Mouse (Mus musculus): ENCODE measurements at regions not wholly inside any gene's neighbourhood (a gene's known extent, or its start where the extent isn't known, plus 50 kb on each side); places are given as distances from the start of the nearest gene placed in this dataset.
"Not testable (repeated sequence)": the region's sequence is repeated elsewhere in the genome, so short reads cannot be mapped to it uniquely, and the experiment has no call there.

DNA sequence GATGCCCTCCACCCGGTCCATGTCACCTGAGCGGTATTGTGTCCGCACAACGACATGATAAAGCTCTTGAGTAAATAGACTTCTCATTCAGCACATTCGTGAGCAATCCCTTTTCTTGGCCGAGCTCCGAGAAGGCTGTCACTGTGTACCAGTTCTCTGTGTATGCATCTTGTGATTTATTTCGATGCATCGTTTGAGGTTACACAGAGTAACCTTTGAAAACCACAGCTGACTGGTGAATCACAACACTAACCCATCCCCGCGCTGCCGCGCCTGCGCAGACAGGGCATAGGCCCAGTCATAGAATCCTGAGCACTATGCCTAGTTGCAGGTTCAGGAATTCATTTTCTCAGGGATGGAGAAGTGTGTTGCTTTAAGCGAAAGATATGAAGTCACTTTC, 201.4 kb downstream of the Med10 start:
- no peak for DNase-seq (ENCODE audit: low spot score)

DNA sequence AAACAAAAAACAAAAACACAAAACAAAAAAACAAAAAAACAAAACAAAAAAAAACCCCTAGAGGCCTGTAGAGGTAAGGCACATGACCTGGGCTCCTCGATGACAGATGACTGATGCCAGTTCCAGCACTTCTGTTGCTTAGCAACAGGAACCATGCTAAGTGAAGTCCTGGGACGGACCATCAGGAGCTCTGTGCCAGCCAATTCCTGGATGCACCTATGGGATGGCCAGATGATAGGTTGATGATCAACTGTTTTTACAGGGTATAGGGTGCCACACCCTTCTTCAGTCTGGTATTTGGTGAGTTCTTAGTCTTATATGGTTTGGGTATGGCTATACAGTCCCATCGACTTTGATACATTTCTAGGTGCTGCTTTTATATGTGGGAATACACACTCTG, 209.9 kb downstream of the Med10 start:
- no peak for DNase-seq (ENCODE audit: low spot score)

DNA sequence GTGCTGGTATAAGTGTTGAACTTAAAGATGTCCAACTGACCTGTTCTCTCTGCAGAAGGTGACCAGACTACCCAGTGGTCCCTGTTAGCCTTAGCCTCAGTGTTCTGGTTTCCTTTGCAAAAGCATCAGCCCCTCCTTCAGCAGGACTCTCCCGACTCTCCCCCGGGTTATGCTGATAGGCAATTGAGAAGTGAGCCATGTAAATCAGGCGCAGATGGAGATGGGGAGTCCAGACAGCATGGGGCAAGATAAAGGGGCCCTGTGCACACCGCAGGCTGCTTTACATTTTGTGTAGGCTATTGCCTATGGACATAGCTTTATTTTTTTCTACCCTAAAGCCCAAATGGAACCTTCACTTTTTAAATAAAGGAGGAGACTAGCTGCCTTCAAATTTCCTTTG, 213.0 kb downstream of the Med10 start:
- DNase-seq (ENCODE audit: low spot score), result no peak

DNA sequence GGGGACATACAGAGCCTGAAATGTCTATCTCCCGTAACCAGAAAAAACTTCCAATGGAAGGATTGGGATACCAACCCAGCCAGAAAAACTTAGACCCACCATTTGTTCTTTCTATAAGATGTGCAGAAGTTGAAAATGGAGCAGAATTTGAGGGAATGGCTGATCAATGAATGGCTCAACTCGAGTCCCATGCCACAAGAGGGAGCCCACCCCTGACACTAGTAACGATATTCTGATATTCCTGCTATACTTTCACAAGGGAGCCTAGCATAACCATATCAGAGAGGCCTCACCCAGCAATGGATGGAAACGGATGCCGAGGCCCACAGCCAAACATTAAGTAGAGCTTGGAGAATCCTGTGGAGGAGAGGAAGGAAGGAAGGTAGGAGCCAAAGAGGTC, 215.3 kb downstream of the Med10 start:
- DNase-seq (ENCODE audit: low spot score), result no peak

DNA sequence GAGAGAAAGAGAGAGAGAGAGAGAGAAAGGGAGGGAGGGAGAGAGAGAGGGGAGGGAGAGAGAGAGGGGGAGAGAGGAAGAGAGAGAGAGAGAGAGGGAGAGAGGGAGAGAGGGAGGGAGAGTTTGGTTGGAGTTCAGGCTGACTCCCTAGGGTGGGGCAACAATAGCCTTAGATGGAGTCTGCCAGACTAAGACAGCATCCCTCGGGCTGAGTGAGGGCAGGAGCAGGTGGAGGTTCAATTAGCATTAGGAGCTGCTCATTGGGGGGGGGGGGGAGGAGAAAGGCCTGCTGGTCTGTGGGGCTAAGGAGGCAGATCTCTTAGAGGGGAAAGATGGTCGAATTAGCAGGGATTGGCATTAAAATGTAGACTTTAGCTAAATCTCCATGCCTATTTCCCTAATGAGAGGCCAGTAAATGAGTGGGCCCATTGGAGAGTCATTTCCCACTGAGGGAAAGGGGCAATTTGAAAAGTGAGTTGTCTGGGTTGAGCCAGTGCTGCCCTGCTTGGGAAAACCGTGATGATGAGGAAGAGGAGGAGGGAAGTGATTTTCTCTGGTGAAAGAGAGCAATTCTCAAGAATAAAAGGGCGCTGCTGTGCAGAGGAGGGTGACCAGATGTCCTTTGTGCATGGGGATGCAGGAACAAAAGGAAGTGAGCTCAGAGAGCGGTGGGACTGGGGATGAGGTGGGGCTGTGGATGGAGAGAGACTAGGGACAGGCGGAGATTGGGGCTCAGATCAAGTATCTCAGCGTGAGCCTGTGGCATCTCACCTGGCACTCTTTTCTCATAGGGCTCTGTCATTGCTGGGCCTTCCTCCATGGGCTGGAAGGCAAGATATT, 218.0 kb downstream of the Med10 start:
- DNase-seq (ENCODE audit: low spot score), result no peak

DNA sequence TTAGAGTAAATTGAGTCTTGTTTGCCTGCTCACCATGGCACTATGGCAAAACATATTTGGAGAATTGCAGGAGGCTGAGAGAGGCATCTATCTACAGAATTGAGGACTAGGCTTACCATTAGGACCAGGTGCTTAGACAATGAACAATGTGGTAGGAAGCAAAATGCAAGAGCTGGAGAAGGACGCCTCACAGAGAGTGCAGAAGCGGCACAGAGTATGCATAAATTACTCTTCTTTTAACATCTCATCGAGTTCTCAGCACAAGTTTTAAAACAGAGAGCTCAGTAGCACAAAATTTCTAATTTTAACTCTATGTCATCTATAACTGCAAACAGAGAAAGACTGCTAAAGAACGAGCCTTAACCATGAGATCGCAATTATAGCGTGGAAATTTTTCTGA, 231.1 kb downstream of the Med10 start:
- DNase-seq (ENCODE audit: low spot score), result no peak

DNA sequence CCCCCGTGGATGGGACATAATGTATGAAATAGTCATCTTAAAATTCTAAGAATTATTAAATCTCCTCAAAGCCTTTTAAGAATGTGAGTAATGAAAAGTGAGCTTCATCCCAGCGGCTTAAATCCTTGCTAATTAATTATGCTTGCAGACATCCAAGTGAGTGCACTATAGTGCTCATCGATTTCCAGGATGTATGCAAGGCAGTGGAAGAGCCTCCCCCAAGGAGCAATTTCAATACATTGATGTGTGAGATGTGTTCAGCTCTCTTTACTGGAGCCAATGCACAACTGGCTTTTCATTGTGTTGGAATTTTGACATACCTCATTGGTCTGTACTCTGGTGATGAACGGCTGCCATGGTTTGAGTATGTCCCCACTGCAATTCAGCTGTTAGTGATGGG, 231.6 kb downstream of the Med10 start:
- DNase-seq (ENCODE audit: low spot score), result no peak

DNA sequence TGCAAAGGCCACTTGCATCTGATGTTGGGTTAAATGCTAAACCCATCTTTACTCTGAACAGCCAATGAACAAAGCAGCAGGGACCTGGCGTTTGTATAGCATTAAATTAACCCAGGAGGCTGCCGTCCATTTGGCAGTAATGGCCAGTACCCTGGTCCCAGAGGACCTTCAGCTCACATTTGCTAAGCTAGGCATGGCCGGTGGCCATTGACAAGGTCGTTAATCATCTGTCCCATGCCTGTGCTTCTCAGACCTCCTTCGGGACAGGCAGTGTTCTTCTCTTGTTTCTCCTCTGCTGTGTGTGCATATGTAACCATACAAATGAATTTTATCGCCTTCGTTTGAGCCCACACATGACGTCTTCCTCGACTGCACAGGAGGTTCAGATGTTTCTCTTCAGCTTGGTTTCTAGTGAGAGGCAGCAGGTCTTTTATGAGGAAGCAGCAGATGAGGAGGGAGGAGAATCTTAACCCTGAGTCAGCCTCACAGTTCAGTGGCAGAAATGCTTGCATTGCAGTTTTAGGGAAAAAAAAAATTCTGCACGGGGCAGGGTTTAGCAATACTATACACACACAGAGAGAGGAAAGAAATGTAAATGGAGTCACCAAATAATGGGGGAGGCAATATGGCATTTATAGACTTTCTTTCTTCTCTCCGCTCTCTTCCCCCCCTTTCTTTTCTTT, 235.9 kb downstream of the Med10 start:
- no peak for DNase-seq (ENCODE audit: low spot score)

DNA sequence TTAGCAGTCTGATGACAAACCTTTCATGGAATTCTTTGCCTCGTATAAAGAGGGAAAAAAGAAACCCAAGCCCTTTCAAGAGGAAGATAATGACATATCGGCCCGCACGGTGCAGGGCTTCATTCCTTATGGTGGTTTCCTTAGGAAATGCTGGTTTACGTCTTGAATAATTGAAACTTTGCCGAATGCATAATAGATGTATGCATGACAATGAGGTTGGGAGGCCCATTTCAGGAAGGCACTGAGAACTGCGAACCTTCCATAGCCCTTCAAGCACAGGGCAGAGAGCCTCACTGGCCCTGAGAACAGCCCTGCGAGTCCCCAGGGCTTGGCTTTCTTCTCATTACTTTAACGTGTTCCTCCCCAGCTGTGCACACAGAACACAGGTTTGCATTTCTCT, 255.7 kb downstream of the Med10 start:
- DNase-seq (ENCODE audit: low spot score), result no peak

DNA sequence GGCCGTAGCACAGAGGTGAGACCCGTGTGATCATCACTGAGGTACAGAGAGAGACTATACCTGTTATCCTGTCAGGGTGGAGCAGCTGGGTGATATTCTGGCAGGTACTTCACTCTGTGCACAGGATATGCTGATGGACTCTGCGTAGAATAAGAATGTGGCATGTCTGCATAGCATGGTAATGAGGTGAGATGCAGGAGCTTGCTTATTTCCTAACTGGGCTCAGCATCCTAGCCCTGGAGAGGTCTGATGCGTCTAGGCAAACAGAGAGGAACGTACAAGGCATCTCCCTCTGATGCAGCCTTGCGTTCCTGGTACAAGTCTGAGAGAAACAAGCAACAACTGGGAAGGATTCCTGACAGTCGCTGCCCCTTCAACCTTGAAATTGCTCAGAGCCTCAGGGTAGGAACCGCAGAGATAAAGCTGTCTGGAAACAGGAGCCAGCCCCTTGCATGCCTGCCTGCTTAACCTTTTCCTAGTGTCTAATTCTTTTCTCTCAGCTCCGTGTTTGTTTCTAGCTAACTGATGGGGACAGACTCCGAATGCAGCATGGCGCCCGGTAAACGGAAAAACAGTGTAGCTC, 259.3 kb downstream of the Med10 start:
- no peak for DNase-seq (ENCODE audit: low spot score)

DNA sequence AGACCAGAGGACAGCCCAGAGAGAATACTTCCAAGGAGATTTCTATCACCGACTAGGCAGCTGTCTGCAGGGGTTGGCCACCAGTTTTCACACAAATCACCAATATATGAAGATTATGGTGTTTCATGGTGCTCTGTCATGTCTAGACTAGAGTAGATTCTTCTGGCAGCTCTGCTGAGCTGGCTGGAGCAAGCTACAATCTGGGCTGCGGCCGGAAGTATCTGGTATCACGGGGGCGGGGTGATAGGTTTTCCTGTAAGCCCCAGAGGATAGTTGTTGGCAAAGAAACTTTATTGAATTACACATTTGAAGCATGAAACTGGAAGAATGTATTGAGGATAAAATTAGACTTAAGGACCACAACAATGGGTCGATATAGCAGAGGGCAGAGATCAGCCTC, 271.5 kb downstream of the Med10 start:
- DNase-seq (ENCODE audit: low spot score), result no peak

DNA sequence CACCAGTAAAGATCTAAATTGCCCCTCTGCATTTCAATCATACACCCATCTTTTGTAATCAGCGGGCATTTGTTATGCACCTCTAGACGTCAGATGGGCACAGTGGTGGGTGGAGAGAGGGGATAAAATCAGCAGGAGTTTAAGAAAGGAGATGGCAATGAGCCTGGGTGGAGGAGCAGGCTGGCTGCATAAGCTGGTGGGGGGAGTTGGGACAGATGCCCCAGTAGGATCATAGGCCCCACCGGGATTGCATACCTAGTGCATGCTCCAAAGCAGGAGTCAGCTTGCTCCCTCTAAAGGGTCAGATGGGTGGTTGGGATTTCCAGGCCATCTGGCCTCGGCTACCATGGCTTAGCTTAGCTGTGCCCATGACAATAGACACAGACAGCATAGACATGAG, 273.2 kb downstream of the Med10 start:
- no peak for DNase-seq (ENCODE audit: low spot score)

DNA sequence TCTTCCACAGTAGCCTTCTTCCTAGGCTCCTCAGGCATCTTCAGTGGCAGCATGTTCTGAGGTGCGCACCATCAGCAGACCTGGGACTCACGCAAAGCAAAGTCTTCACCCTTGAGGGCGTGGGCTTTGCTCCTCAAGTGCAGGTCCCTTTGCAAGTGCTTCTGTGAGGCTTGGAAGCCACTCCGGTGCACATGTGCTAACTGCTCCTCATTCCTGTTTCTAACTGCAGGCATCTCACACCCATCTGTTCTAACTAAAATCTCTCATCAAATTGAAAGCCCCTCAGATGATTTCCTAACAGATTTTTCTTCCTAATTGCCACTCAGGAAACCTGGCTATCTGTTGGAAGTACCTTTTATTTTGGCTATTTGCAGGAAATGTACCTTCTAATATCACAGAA, 278.9 kb downstream of the Med10 start:
- no peak for DNase-seq (ENCODE audit: low spot score)

DNA sequence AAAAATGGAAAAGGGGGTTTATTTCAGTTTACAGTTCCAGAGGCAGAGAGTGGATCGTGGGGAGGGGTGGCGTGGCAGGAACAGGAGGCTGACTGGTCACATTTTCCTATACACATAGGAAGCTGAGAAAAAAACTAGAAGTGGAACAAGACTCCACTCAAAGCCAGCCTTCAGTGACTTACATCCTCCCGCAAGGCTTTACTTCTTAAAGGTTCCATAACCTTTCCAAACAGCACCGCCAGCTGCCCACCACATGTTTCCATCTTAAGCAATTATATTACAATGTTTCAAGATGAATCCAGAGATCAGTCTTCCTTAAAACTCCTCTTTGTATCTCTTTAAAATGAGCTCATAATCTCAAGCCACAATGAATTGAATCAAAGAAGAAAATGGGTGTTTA, 290.7 kb downstream of the Med10 start:
- DNase-seq (ENCODE audit: low spot score), result no peak

DNA sequence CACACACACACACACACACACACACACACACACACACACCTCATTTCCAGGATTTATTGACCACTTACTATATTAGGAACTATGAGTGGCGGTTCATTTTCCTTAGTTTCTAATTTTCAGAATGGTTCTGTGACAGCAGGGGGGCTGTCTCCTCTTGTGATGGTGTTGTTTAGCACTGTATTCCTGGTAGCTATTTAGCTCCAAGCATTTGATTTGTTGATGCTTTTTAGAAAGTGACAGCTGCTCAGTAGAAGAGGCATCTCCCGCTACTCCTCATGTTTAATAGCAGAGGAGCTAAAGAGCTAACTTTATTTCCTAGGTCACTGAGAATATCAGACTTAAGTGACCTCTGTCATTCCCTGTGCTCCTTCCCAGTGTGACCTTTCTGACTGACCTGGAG, 291.8 kb downstream of the Med10 start:
- no peak for DNase-seq (ENCODE audit: low spot score)

DNA sequence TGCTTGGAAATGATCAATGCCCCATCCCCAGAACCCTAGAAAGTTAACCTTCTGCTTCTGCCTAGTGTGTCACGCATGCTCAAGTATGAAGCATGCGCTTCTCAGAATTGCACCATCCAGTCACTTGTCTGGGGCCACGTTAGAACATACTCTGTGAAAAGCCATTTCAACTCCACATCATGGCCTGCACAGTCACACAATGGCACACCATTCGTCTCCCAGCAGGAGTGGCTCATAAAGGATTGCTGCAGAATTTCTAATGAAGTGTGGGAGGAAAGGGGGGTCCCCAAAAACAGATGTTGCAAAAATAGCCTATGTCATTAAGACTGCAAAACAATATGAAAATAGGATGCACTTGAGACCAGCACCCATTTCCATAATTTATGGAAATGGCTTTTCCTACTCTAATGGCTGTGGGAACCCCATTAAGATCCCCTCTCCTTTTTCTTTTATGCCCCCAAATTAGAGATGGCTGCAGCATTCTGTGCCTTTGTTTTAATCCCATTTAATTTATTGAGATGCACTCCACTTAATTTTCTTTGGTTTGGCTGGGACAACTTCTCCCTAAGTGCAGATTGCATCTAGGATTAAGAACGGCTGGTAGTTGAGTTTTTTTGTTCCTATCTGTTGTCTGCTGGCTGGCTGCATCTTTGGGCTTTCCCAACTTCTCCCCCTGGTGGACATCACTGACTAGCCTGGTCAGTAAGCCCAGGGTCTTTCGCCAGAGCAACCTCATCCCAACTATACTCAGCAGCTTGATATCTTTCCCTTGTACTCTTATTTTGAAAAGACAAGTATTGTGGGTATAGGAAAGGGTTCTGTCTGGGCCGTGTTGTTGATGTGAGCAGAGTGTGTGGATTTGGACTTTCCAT, 294.5 kb downstream of the Med10 start:
- DNase-seq (ENCODE audit: low spot score), result no peak

DNA sequence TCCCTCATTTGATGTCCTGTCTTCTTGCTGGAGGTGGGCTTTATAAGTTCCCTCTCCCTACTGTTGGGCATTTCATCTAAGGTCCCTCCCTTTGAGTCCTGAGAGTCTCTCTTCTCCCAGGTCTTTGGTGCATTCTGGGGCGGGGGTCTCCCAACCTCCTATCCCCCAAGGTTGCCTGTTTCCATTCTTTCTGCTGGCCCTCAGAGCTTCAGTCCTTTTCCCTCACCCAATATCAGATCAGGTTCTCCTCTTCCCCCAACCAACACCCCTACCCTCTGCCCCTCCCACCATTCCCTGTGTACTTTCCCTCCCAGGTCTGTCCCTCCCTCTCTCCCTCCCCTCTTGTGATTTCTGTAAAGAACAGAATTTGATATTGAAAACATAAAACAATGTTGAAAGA, 297.9 kb downstream of the Med10 start:
- not testable (repeated sequence) for DNase-seq (ENCODE audit: low spot score)

DNA sequence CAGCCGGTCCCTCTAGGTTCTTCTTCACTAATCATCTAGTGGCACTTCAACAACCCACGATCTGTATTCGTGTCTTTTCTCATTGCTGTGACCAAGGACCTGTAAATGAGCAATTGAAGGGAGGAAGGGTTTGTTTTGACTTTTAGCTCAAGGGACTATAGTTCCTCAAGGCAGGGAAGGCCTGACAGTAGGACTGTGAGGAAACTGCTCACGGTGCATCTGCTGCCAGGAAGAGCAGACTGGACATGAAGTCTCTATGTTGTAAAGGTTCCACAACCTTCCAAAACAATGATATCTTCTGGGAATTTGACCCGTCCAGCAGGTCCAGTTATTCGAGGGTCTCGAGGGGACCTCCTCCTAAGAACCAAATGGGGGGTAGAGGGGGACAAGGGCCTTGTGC, 300.8 kb downstream of the Med10 start:
- DNase-seq (ENCODE audit: low spot score), result no peak

DNA sequence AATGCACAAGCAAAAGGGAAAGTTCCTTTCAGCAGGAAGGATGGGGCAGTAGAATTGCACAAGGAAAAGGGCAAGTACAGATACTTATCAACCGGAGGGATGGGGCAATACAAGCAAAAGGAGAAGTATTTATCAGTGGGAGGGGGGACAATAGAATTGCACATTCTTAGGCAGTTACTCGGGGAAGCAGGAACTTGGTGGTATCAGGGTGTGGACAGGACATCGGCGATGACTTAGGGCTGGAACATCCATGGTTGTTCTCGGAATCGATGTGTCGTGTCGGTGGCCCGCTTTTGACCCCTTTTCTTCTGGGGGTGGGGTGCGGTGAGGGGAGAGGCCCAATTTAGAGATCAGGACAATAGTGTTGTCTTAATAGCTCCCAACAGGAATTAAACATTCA, 301.3 kb downstream of the Med10 start:
- DNase-seq (ENCODE audit: low spot score), result not testable (repeated sequence)

DNA sequence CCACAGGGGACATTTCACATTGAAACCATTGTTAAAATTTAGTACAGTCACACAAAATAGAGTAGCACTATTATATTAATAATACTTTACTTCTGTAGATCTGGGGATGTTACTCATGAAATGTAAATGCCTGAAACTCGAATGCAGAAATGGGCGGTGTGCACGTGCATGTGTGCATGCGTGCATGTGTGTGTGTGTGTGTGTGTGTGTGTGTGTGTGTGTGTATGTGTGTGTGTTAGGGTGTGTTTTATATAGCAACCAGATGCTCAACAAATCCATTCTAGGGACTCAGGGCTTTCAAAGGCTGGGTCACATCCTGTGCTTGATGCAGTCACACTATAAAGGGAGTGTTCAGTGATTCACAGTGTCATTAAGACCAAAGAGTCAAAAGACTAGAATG, 301.7 kb downstream of the Med10 start:
- no peak for DNase-seq (ENCODE audit: low spot score)

DNA sequence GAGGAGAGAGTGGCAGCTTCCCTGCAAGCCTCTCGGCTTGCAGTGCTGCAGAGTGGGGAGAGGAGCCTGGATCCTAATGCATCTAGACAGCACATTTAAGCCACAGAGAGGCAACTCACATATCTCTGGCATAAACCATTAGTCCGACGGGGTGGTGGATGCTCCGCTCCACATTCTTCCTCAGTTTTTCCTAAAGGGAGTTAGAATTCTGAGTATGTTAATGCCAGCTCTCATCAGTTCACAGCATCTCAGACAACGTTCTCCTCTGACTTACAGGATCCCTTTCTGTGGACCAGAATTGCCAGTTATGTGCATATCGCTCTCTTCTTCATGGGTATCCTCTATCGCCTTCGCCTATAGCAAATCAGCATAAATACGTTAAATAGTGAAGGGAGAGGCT, 313.4 kb downstream of the Med10 start:
- DNase-seq (ENCODE audit: low spot score), result no peak

DNA sequence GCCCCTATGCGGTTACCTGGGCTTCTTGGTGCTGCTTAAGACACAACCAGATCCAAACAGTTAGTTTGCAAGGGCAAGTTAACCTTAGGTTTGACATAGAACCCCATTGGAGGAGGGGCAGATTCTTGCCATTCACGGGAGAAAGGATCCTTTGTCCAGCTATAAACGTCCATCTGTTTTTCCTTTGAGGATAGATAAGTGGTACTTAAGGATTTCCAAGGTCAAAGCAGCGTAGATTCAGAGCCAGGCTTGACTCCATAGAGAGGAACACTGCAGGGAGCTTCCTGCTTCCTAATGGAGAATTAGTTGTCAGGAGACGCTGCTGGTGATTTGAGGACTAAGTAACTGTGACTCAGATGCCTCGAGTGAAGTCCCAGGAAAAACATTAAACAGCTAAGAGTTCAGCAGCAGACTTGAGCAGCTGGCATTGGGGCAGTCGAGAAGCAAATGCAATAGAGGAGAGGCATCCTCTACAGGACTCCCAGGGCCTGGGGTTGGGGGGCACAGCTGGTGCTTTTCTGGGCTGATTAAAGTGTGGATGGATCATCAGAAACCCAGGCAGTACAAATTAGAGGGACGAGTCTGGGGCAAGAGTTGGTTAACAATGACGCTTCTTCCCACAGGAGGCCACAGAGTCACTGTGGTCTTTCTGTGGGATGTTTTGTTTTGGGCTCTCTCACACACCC, 322.8 kb downstream of the Med10 start:
- DNase-seq (ENCODE audit: low spot score), result no peak
